Mouse (Mus musculus) embryo, embryonic 10 days (tissue): ENCODE measurements around the gene Pdf.
A peak's percentile ranks its signal among the peaks of the same experiment; 100 is the strongest.

Source experiments
- DNase-seq: peaks from one replicate; pipeline ENCODE4 v3.0.0-alpha.2; 2015; ENCODE audit warnings: low spot score

Gene Pdf

DNA sequence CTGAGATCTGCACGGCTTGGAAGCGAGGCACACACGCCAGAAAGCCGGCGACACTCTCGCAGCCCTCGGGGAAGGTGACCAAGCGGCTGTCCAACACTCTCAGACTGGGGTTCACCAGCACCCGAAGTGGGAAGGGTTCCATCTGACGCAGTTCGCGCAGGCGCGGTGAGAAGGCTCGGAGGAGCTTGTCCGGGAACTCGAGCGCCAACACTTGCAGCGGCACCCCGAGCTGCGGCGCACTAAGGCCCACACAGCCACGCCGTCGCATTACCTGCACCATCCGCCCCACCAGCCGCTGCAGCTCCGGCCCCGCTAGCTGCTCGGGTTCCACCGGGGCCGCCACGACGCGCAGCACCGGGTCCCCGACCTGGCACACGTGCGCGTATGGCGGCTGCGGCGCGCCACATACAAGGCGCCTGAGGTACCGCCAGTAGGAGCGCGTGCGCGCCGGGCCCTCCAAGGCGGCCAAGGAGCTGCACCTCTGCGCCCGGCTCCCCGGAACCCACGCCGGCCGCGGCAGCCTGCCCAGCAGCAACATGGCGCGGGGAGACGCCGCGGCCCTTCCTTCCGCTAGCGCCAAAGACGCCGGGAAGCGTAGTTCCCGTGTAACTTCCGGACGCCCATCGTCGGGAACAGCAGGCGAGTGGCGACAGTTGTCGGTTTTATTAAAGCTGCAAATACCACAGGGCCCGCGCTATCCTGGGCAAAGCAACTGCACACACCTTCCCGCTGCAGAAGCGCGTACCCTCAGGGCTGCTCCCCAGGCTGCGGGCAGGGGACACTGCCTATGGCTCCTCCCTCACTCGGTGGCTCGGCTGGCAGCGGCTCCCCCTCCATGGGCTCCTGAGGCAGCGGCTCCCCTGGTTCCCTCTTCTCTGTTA lies at the start of gene Pdf:
Pdf (minus strand) TSS at position 554 of the 881 bp plus-strand sequence.
- DNase-seq: peak; percentile 85

DNA sequence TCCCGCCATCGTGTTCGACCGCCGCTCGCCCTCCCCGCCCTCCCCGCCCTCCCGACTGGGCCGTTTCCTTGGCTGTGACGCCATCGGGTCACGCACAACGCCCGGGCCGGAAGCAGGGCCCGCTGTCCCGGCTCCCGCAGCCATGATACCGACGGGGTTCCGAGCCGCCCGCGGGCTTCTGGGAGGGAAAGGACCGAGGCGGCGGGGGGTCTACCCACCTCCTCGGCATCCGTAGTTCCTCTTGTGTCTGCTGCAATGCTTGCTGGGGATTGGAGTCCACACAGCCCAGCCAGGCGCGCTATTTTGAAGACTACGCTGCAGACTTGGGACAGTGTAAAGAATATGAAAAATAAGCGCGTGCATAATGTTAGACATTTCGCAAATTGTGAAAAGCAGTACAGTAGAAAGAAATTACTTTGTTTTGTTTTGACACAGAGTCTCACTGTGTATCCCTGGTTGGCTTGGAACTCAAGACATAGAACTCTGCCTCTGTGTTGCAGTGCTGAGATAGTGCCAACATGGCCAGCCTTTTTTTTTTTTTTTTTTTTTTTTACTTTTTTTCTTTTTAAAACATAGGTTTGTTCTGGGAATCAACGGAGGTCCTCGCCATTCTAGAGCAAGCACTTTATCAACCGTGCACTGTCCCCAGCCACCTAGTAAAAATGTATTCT lies 48.1 kb upstream of the Pdf start, which contains the start of gene Terf2:
Terf2 (minus strand) TSS at position 182 of the 671 bp plus-strand sequence.
- DNase-seq: peak; percentile 97

GRCm38 (mm10) chr8:107095717-107096365 lies 47.4 kb upstream of the Pdf start:
- DNase-seq: peak; percentile 23

- DNase-seq: no peak
Measured at GRCm38 (mm10) chr8:107090531-107090930, 42.1 kb upstream of the Pdf start.

- no peak for DNase-seq
Measured at GRCm38 (mm10) chr8:107088526-107089063, 40.2 kb upstream of the Pdf start.

GRCm38 (mm10) chr8:107086018-107086417 lies 37.6 kb upstream of the Pdf start:
- no peak for DNase-seq

DNA sequence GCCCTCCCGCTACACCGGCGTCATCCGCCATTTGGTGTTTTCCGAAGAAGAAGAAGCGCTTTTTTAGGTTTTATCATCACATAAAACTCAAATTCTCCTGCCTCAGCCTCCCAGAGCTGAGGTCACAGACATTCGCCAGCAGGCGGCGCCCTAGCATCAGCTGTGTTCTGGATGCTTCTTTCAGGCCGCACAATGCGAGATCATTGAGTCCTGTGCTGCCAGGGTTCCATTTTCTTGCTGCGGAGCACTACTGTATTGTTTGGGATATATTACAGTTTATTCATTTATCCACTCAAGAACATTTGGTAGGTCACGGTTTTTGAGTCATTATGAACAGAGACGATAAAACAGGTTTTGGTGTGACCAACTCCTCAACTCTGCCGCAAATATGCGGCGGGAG lies 36.9 kb upstream of the Pdf start:
- DNase-seq: no peak

DNA sequence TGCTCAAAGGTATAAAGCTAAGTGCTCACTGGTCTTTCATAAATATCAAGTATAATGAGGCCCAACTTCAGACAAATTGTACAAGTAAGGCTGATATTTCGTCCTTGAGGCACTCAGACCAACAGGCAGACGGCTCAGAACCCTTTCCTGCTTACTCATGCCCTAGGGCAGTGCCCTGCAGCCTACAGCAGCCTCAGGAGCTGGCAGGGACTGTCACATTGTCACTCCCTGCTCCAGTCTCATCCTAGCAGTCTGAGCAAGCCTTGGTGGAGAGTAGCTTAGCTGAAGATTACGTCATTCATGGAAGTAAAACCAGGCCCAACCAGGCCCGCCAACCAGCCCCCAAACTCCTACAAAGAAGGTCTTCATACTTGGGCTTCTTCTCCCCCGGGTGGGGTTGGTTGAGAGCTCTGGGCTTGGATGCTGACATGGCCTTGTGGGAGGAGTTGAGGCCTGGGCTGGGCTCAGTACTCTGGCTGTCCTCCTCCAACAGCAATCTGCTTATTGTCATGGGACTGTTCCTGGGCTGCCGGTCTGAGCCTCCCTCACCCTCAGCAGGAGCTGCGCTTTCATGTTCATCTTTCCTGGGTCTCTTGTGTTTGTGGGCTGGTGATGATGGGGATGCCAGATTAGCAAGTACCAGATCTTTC lies 27.9 kb upstream of the Pdf start:
- DNase-seq: no peak

DNA sequence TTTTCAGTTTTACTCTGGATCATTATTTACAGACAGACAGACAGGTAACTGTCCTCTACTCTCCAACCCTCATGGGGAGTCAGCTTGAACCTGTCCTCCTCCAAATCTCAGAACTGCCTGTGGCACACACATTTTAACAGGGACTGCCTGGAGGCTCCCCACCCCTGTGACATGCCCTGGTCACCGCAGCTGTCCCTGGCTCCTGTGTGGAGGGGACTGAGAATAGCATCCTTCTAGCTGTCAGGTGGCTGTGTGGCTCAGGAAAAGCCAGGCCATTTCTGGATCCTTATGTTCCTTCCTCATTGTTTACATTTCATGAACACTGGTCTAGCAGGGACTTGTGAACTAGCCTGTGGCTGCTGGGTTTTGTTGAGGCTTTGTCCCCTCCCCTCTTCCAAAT lies 25.7 kb upstream of the Pdf start:
- no peak for DNase-seq

GRCm38 (mm10) chr8:107073706-107074105 lies 25.3 kb upstream of the Pdf start:
- DNase-seq: no peak

GRCm38 (mm10) chr8:107065511-107066496 lies 17.4 kb upstream of the Pdf start, which contains the start of gene Tmed6:
Gene Tmed6 (minus strand): TSS chr8:107065644.
- no peak for DNase-seq

GRCm38 (mm10) chr8:107062613-107063012 lies 14.2 kb upstream of the Pdf start:
- DNase-seq: no peak

DNA sequence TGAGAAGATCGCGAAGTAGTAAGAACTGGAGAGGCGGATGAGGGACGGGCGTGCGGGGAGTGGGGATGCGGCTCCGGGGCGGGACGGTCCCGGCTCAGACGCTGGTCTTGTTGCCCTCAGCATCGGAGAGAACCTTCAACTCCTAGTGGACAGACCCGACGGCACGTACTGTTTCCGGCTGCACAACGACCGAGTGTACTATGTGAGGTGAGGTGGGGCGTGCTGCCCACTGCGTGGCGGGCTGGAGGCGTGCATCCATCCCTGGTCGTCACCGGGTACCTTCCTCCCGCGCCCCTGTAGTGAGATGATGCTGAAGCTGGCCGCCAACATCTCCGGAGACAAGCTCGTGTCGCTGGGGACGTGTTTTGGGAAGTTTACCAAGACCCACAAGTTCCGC lies 8.6 kb upstream of the Pdf start:
- DNase-seq: no peak

GRCm38 (mm10) chr8:107056076-107056972 lies 7.9 kb upstream of the Pdf start, which contains the start of the genes Cog8 and Nip7:
Gene Cog8 (minus strand): TSS chr8:107056689.
Gene Nip7 (plus strand): TSS chr8:107056877.
- peak; percentile 98 for DNase-seq

DNA sequence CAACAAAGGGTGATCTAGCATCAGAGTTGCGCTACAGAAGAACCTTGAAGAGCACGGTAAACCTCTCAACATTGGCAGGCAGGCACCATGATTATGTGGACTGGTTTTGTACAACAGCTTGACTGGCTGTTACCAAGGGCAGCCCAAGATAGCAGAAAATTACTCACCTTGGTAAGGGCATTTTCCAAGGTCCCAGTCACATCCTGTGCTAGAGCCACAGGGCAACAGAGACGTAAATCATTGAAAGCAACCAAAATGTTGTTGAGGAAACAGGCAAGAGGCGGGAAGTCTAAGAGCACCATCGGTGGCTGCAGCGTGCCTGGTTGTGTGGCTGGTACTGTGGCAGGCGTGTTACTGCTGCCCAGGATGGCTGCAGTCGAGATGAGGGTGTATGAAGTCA lies 3.6 kb upstream of the Pdf start:
- DNase-seq: no peak

- no peak for DNase-seq
Measured at GRCm38 (mm10) chr8:107049480-107049879, 1.1 kb upstream of the Pdf start.

DNA sequence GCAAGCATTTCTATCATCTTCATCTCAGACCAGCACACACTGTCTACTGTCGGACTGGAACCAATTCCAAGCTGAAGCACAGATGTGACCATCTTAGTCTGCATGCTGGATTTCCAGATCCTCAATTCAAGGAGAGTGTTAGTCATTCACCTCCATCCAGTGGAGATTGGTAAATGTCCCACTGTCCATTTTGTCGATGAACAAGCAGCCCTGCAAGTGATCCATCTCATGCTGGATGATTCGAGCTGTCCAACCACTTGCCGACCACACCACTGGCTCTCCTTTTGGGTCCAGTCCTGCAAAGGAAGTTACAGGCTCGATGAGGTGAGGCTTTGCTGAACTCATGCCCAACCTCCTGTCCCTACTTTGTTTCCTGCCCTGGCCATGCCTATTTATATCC lies 1.4 kb downstream of the Pdf start:
- DNase-seq: no peak

DNA sequence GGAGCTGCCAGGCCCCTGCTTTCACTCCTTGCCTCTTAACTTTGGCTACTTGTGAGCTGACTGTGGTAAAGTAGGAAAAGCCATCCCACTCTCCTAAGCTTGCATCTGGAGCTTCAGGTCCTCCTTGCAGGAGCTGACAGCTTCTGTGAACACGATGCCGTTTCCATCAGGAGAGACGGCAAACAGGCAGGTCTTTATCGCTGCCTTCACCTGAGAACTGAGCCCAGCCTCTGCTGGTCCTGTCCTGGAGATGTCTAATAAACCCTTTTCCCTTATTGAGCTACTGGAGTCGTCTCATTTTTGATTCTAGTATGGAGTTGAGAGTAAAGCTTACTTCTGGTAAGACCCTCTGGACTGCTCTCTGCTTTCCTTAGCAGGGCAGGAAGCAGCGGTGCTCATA lies 2.9 kb downstream of the Pdf start:
- DNase-seq: no peak

DNA sequence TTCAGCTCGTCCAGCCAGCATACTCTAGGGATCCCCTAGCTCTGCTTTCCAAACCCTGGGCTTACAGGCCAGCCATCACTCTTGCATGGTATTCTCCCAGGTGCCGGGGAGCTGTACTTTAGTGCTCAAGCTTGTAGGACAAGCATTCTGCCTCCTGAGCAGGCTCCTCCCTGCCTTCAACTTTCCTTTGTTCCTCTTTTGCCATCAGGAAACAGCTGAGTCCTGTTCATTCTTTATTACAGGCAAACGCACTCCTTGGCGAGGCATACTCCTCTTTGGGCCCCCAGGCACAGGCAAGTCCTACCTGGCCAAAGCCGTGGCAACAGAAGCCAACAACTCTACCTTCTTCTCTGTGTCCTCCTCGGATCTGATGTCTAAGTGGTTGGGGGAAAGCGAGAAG lies 7.8 kb downstream of the Pdf start:
- DNase-seq: no peak
